Mouse (Mus musculus): Measurements from ENCODE around the gene Polr3b. TPM values are rescaled to one million over a fixed set of nuclear protein-coding genes. Genes with fewer than 3 reads are reported as not detected.

The Polr3b gene
- polyA plus RNA-seq, 1 experiment from 2014 or later = 16.9 TPM

GRCm38 (mm10) chr10:84730078-84730477, 108.0 kb downstream of the Polr3b start:
- no peak overlapping the region for H3K4me2 ChIP-seq (ENCODE audit: low read depth, low read length, severe bottlenecking)
- no peaks in the 10 kb centered on the region for H3K27me3 ChIP-seq (ENCODE audit: control insufficient read depth, insufficient read depth, low read length)
- no peaks in the 10 kb centered on the region; the same call in 1 of the 2 replicates for H3K36me3 ChIP-seq (ENCODE audit: control insufficient read depth, insufficient read depth, low read length)
- H3K9me3 ChIP-seq (ENCODE audit: control insufficient read depth, low read length) = no peaks in the 10 kb centered on the region; the same call in 1 of the 2 replicates
- no peak for ATAC-seq (replicated peaks; ENCODE audit: low FRiP score)
- WGBS = 83% methylated on average over 3 of the region's 3 CpGs
- H3K27ac ChIP-seq (ENCODE audit: low read depth, low read length) = no peak overlapping the region
- no peaks in the 10 kb centered on the region for H3K4me1 ChIP-seq (replicated peaks; ENCODE audit: control insufficient read depth, insufficient read depth, low read length)
- H3K9ac ChIP-seq (ENCODE audit: low read length) = no peak overlapping the region
- H3K4me3 ChIP-seq (ENCODE audit: low read depth, low read length) = no peak overlapping the region
- peak; percentile 29 for DNase-seq (ENCODE audit: low spot score)

- Histone ChIP-seq H3K9me3 (ENCODE audit: control insufficient read depth, low read length) (no peaks in the 10 kb centered on the region; the same call in 1 of the 2 replicates), H3K27ac (ENCODE audit: low read depth, low read length) (no peak overlapping the region), H3K4me1 (replicated peaks; ENCODE audit: control insufficient read depth, insufficient read depth, low read length) (no peaks in the 10 kb centered on the region), H3K4me3 (ENCODE audit: low read depth, low read length) (no peak overlapping the region), H3K9ac (ENCODE audit: low read length) (no peak overlapping the region), H3K4me2 (ENCODE audit: low read depth, low read length, severe bottlenecking) (no peak overlapping the region), H3K27me3 (ENCODE audit: control insufficient read depth, insufficient read depth, low read length) (no peaks in the 10 kb centered on the region), H3K36me3 (ENCODE audit: control insufficient read depth, insufficient read depth, low read length) (no peaks in the 10 kb centered on the region; the same call in 1 of the 2 replicates)
- ATAC-seq (replicated peaks; ENCODE audit: low FRiP score) (no peak), DNase-seq (ENCODE audit: low spot score) (no peak)
- WGBS = 90% methylated on average over 9 of the region's 9 CpGs
These were observed 108.9 kb downstream of the Polr3b start for GRCm38 (mm10) chr10:84730956-84731355.

DNA sequence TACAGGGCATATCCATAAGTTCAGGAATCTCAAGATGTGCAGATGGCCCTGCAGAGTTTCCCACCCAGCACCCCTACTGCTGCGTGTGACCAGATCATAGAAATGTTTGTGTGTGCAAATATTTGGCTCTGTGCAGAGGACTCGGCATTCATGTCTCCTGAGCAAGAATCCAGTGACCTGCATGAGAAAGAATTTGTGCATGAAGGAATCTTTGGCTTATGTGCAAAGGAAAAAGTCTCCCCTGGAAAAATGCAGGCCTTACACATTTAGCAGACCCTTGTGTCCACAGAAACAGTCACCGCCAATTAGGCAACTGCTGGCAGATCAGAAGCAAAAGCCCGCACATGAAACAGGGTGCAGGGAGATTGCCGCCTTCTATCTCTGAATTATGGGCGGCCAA, 111.4 kb downstream of the Polr3b start:
- WGBS = 85% methylated on average over 6 of the region's 6 CpGs
- Histone ChIP-seq H3K9ac (ENCODE audit: low read length) (no peak overlapping the region), H3K36me3 (ENCODE audit: control insufficient read depth, insufficient read depth, low read length) (no peaks in the 10 kb centered on the region), H3K4me3 (ENCODE audit: low read depth, low read length) (no peak overlapping the region), H3K9me3 (ENCODE audit: control insufficient read depth, low read length) (no peaks in the 10 kb centered on the region; the same call in 1 of the 2 replicates), H3K4me1 (replicated peaks; ENCODE audit: control insufficient read depth, insufficient read depth, low read length) (no peaks in the 10 kb centered on the region), H3K27ac (ENCODE audit: low read depth, low read length) (no peak overlapping the region), H3K4me2 (ENCODE audit: low read depth, low read length, severe bottlenecking) (no peak overlapping the region), H3K27me3 (ENCODE audit: control insufficient read depth, insufficient read depth, low read length) (no peaks in the 10 kb centered on the region)
- DNase-seq (ENCODE audit: low spot score) = peak; percentile 37
- ATAC-seq (replicated peaks; ENCODE audit: low FRiP score) = no peak

DNA sequence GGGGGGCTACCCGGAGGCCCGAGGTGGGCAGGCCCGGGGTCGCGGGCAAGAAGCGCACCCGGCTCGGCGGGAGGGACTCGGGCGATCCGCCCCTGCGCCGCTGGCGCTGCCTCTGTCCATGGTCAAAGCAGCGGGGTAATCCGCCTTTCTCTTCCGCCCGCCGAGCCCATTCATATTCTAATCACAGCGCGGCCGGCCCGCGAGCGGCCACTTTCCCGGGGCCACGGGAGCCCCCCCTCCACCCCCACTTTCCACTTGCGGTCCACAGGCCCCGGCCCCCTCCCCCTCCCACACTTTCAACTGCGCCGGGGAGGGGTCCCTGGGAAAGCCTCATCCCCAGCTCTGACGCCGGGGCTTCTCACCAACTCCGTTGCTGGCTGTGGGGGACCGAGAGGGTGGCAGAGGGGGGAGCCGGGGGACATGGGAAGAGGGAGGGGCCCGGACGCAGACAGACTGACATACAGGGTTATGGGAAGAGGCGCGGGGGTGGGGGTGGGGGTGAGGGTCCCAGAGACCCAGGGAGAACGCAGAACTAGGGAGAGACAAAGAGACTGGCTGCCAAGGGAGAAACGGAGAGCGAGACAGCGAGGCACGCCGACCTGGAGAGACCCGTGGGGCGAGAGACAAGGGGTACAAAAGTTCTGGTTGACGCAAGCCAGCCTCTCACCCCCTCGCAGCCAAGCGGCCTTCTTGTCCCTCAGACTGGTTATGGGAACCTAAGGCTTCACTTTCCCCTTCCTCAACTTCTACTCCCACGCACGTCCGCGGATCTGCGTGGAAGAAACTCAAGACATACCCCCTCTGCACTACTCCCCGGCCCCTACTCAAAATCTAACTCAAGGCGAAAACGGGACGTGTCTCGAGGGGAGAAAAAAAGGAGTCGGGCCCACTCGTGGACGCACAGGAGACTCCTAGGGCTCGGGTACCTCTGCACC, 133.0 kb downstream of the Polr3b start:
- DNase-seq (ENCODE audit: low spot score) = peak; percentile 92
- H3K9ac ChIP-seq (ENCODE audit: low read length) = peak overlapping the region; percentile 63
- H3K4me3 ChIP-seq (ENCODE audit: low read depth, low read length) = peak overlapping the region; percentile 59
- H3K27me3 ChIP-seq (ENCODE audit: control insufficient read depth, insufficient read depth, low read length) = peaks cover 31% of the 10 kb centered on the region
- no peaks in the 10 kb centered on the region for H3K9me3 ChIP-seq (ENCODE audit: control insufficient read depth, low read length)
- peak overlapping the region; percentile 74 for H3K4me2 ChIP-seq (ENCODE audit: low read depth, low read length, severe bottlenecking)
- H3K27ac ChIP-seq (ENCODE audit: low read depth, low read length) = peak overlapping the region; percentile 98
- ATAC-seq (replicated peaks; ENCODE audit: low FRiP score) = peak; percentile 79
- under 1% methylated on average over 66 of the region's 66 CpGs for WGBS
- no peaks in the 10 kb centered on the region for H3K36me3 ChIP-seq (ENCODE audit: control insufficient read depth, insufficient read depth, low read length)
- peaks cover 29% of the 10 kb centered on the region for H3K4me1 ChIP-seq (replicated peaks; ENCODE audit: control insufficient read depth, insufficient read depth, low read length)

DNA sequence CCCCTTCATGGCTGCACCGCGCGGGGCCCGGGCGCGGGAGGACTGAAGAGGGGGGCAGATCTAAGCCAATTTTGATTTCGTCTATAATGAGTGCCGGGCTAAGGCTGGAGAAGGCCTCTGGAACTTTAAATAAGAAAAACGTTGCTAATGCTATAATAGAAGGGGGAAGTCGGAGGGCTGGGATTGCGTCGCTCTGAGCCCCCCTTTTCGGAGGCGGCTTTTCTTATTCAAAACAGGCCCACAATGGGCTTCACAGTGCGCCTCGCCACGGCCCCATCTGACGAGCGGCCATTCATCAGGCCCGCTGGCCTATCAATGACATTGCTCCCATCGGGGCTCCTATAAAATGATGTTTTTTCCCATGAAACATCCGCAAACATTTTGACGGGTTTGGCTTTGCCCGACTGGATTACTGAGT, 133.7 kb downstream of the Polr3b start, which contains the start of gene Rfx4:
Gene Rfx4 (plus strand): TSS at position 277 of the 418 bp plus-strand sequence.
- H3K4me2 ChIP-seq (ENCODE audit: low read depth, low read length, severe bottlenecking) = peak within 1 kb of the TSS; percentile 74
- H3K36me3 ChIP-seq (ENCODE audit: control insufficient read depth, insufficient read depth, low read length) = no peaks in the 10 kb centered on the region
- H3K9ac ChIP-seq (ENCODE audit: low read length) = peak within 1 kb of the TSS; percentile 81
- H3K9me3 ChIP-seq (ENCODE audit: control insufficient read depth, low read length) = no peaks in the 10 kb centered on the region
- under 1% methylated on average over 24 of the region's 24 CpGs for WGBS
- ATAC-seq (replicated peaks; ENCODE audit: low FRiP score) = peak; percentile 80
- peak; percentile 91 for DNase-seq (ENCODE audit: low spot score)
- H3K27me3 ChIP-seq (ENCODE audit: control insufficient read depth, insufficient read depth, low read length) = peaks cover 31% of the 10 kb centered on the region
- H3K27ac ChIP-seq (ENCODE audit: low read depth, low read length) = peak within 1 kb of the TSS; percentile 98
- H3K4me1 ChIP-seq (replicated peaks; ENCODE audit: control insufficient read depth, insufficient read depth, low read length) = peaks cover 35% of the 10 kb centered on the region
- peak within 1 kb of the TSS; percentile 59 for H3K4me3 ChIP-seq (ENCODE audit: low read depth, low read length)

- Histone ChIP-seq H3K27me3 (ENCODE audit: control insufficient read depth, insufficient read depth, low read length) (peaks cover 33% of the 10 kb centered on the region), H3K4me1 (replicated peaks; ENCODE audit: control insufficient read depth, insufficient read depth, low read length) (peaks cover 36% of the 10 kb centered on the region), H3K36me3 (ENCODE audit: control insufficient read depth, insufficient read depth, low read length) (no peaks in the 10 kb centered on the region), H3K27ac (ENCODE audit: low read depth, low read length) (peak overlapping the region; percentile 98), H3K9ac (ENCODE audit: low read length) (peak overlapping the region; percentile 81), H3K4me2 (ENCODE audit: low read depth, low read length, severe bottlenecking) (peak overlapping the region; percentile 74), H3K4me3 (ENCODE audit: low read depth, low read length) (peak overlapping the region; percentile 59), H3K9me3 (ENCODE audit: control insufficient read depth, low read length) (no peaks in the 10 kb centered on the region)
- DNase-seq (ENCODE audit: low spot score) (peak; percentile 83), ATAC-seq (replicated peaks; ENCODE audit: low FRiP score) (peak; percentile 9; the same call in 1 of the 2 replicates)
- WGBS = under 1% methylated on average over 42 of the region's 42 CpGs
These were observed 134.5 kb downstream of the Polr3b start for GRCm38 (mm10) chr10:84756435-84757095.

DNA sequence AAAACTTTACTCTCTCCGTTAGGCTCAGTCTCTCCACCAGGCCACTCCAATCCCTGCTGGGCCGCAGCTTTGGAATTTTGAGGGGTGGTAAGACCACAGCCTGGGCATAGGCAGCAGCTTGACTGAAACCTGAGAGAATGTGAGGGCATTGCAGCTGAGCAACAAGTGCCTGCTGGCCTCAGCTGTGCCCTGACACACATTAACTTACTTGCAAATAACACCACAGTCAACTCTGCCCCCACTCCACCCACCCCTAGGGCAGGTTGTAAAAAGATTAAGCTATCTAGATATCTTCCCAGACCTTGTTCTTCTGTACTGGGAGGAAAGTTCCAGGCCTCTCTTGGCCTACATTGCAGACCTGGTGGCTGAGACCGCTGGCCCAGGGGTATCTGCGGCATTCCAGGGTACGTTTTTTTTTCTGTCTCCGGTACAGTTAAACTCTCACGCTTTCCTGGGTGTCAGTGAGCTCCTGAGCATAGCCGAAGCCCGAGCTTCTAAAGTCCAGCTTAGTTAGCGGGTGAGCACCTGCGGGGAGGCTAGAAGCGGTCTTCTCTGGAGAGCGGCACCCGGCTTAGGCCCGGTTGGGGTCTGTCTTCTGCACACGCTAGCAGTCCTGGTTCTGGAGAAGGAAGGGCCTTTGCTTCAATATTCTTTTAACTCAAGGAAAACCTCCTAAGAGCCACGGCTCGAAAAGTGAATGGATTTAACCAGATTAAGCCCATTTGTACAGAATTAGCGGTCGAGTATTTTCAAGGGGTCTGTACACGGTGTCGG, 135.5 kb downstream of the Polr3b start:
- H3K27ac ChIP-seq (ENCODE audit: low read depth, low read length) = peak overlapping the region; percentile 98; the same call in 1 of the 2 replicates
- DNase-seq (ENCODE audit: low spot score) (peak; percentile 63), ATAC-seq (replicated peaks; ENCODE audit: low FRiP score) (no peak)
- H3K4me2 ChIP-seq (ENCODE audit: low read depth, low read length, severe bottlenecking) = peak overlapping the region; percentile 74
- H3K4me3 ChIP-seq (ENCODE audit: low read depth, low read length) = peak overlapping the region; percentile 59
- no peaks in the 10 kb centered on the region for H3K9me3 ChIP-seq (ENCODE audit: control insufficient read depth, low read length)
- peaks cover 32% of the 10 kb centered on the region for H3K27me3 ChIP-seq (ENCODE audit: control insufficient read depth, insufficient read depth, low read length)
- WGBS = 1% methylated on average over 22 of the region's 22 CpGs
- H3K36me3 ChIP-seq (ENCODE audit: control insufficient read depth, insufficient read depth, low read length) = no peaks in the 10 kb centered on the region
- H3K9ac ChIP-seq (ENCODE audit: low read length) = peak overlapping the region; percentile 81
- peaks cover 34% of the 10 kb centered on the region for H3K4me1 ChIP-seq (replicated peaks; ENCODE audit: control insufficient read depth, insufficient read depth, low read length)

DNA sequence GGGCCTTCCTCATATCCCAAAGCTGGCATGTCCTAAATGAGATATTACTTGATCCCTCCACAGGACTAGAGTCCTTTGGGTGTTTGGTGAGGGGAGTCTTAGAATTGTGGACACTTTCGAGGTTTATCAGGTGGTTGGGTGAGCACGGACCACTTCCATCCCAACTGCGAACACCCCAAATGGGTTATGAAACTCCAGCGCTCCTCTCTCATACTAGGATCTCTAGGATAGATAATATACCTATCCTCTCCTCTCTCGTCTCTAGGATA, 136.0 kb downstream of the Polr3b start:
- peaks cover 28% of the 10 kb centered on the region for H3K27me3 ChIP-seq (ENCODE audit: control insufficient read depth, insufficient read depth, low read length)
- peak overlapping the region; percentile 81 for H3K9ac ChIP-seq (ENCODE audit: low read length)
- H3K4me2 ChIP-seq (ENCODE audit: low read depth, low read length, severe bottlenecking) = peak overlapping the region; percentile 74
- whole genome bisulfite sequencing = 2% methylated on average over 5 of the region's 5 CpGs
- ATAC-seq (replicated peaks; ENCODE audit: low FRiP score) = no peak
- no peak overlapping the region for H3K27ac ChIP-seq (ENCODE audit: low read depth, low read length)
- no peak for DNase-seq (ENCODE audit: low spot score)
- H3K4me1 ChIP-seq (replicated peaks; ENCODE audit: control insufficient read depth, insufficient read depth, low read length) = peaks cover 34% of the 10 kb centered on the region
- H3K4me3 ChIP-seq (ENCODE audit: low read depth, low read length) = peak overlapping the region; percentile 59
- H3K36me3 ChIP-seq (ENCODE audit: control insufficient read depth, insufficient read depth, low read length) = no peaks in the 10 kb centered on the region
- H3K9me3 ChIP-seq (ENCODE audit: control insufficient read depth, low read length) = no peaks in the 10 kb centered on the region
